Mouse (Mus musculus) bone marrow, adult 2 months (tissue): ENCODE results near the gene Crybg2. TPM values are rescaled to one million over a fixed set of nuclear protein-coding genes. Genes with fewer than 3 reads are reported as not detected.

Experiments
- H3K27ac ChIP-seq: fragments of 200-500 bp; 2 replicates; pipeline ENCODE4 v1.5.1; 2012; ENCODE audit warnings: low read depth, mild to moderate bottlenecking, control low read depth, inconsistent platforms, low read length; ENCODE audit not compliant: control insufficient read depth, poor library complexity, insufficient read depth
- H3K4me1 ChIP-seq: fragments of 200-500 bp; 2 replicates; pipeline ENCODE4 v1.6.1; 2011; ENCODE audit warnings: low read length; ENCODE audit not compliant: control insufficient read depth, insufficient read depth
- H3K4me3 ChIP-seq: fragments of 200-500 bp; replicated peaks from 2 replicates; pipeline ENCODE3; 2011; ENCODE audit warnings: mild to moderate bottlenecking, low read depth, low read length, control low read depth; ENCODE audit not compliant: control insufficient read depth
- CTCF ChIP-seq: fragments of 200-500 bp; IDR thresholded peaks from 2 replicates; pipeline ENCODE4 v1.5.1; 2011; ENCODE audit warnings: low read length, control low read depth; ENCODE audit not compliant: control insufficient read depth, insufficient read depth
- POLR2A ChIP-seq: fragments of 200-500 bp; IDR thresholded peaks from 2 replicates; pipeline ENCODE4 v1.6.1; 2011; ENCODE audit warnings: low read depth, mild to moderate bottlenecking, control low read depth, low read length, borderline replicate concordance; ENCODE audit not compliant: control insufficient read depth
- WGBS: fragments of 180-500 bp; shearing (Covaris S2); methylation state at CpG from one replicate; pipeline ENCODE4 v1.1.7; 2018; 5-methylcytosine and 5-hydroxymethylcytosine counted together
- polyA plus RNA-seq: library from polyadenylated mRNA; stranded (reverse); fragments of >200 nt; gene quantifications from 2 replicates; pipeline ENCODE4 v1.2.4, GENCODE M21; 2011; ENCODE audit warnings: low replicate concordance; ENCODE audit not compliant: missing spikeins, insufficient read depth, insufficient read length

Crybg2 gene
- 4.6 TPM in 1 of 2 replicates, not detected in the other for polyA plus RNA-seq

- Histone ChIP-seq H3K4me3 (no peak within 1 kb of the TSS), H3K27ac (no peak within 1 kb of the TSS), H3K4me1 (no peaks in the 10 kb centered on the region)
- TF ChIP-seq CTCF, result no peak
- no peak for TF ChIP-seq POLR2A
- 87% methylated on average over 28 of the region's 28 CpGs for WGBS
These were observed at the start of gene Crybg2 for GRCm38 (mm10) chr4:134060135-134060865. TSS of gene Crybg2 (plus strand) at chr4:134060815.

GRCm38 (mm10) chr4:134011450-134012414, 48.9 kb upstream of the Crybg2 start:
- 15% methylated on average over 16 of the region's 16 CpGs for WGBS
- Histone ChIP-seq H3K4me1 (no peaks in the 10 kb centered on the region; the same call in 1 of the 2 replicates), H3K27ac (peak overlapping the region; percentile 60), H3K4me3 (peak overlapping the region; percentile 70)
- TF ChIP-seq CTCF (no peak), POLR2A (no peak)

- Histone ChIP-seq H3K4me3 (peak overlapping the region; percentile 11), H3K4me1 (no peaks in the 10 kb centered on the region; the same call in 1 of the 2 replicates), H3K27ac (no peak overlapping the region)
- no peak for TF ChIP-seq POLR2A
- peak; percentile 66 for TF ChIP-seq CTCF
- 55% methylated on average over 12 of the region's 12 CpGs for WGBS
These were observed 47.6 kb upstream of the Crybg2 start for GRCm38 (mm10) chr4:134012858-134013528.

DNA sequence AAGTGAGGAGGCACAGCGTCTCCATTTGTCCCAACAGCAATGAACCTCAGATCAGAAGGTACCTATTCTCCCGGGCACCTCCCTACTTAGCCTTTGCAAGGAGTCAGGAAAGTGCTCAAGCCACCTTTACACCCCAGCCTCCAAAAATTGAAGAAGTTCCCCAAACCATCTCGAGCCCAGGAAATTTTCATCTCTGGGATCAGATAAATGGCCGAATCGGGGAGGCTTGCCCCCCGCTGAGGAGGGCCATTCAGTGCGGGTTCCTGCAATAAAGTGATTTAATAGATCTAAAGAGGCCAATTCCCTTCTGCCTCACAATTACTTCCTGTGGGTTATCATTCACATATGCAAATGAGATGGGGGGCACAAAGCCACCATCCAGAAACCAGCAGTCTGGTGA, 44.4 kb upstream of the Crybg2 start:
- no peak overlapping the region for H3K27ac ChIP-seq
- no peak for TF ChIP-seq POLR2A
- TF ChIP-seq CTCF, result no peak
- H3K4me1 ChIP-seq, result no peaks in the 10 kb centered on the region; the same call in 1 of the 2 replicates
- 13% methylated on average over 7 of the region's 7 CpGs for WGBS
- no peak overlapping the region for H3K4me3 ChIP-seq

GRCm38 (mm10) chr4:134016767-134017166, 43.8 kb upstream of the Crybg2 start:
- TF ChIP-seq CTCF (no peak), POLR2A (no peak)
- Histone ChIP-seq H3K4me3 (no peak overlapping the region), H3K4me1 (no peaks in the 10 kb centered on the region; the same call in 1 of the 2 replicates), H3K27ac (no peak overlapping the region)
- WGBS, result 6% methylated on average over 8 of the region's 8 CpGs

GRCm38 (mm10) chr4:134017201-134017865, 43.3 kb upstream of the Crybg2 start:
- TF ChIP-seq CTCF, result no peak
- TF ChIP-seq POLR2A, result no peak
- Histone ChIP-seq H3K4me1 (no peaks in the 10 kb centered on the region; the same call in 1 of the 2 replicates), H3K27ac (no peak overlapping the region), H3K4me3 (no peak overlapping the region)
- WGBS, result 4% methylated on average over 21 of the region's 21 CpGs

GRCm38 (mm10) chr4:134018038-134018778, 42.4 kb upstream of the Crybg2 start:
- TF ChIP-seq CTCF, result no peak
- H3K4me3 ChIP-seq, result no peak overlapping the region
- no peak overlapping the region; the same call in 1 of the 2 replicates for H3K27ac ChIP-seq
- under 1% methylated on average over 46 of the region's 46 CpGs for WGBS
- H3K4me1 ChIP-seq, result no peaks in the 10 kb centered on the region; the same call in 1 of the 2 replicates
